Mouse (Mus musculus) brain, embryonic 14.5 days (tissue): ENCODE data around the gene Stk38.

Experiments used
- CTCF ChIP-seq: fragments of 200-500 bp; IDR thresholded peaks from 2 replicates; pipeline ENCODE4 v1.5.1; 2012; ENCODE audit warnings: inconsistent platforms, mild to moderate bottlenecking, moderate library complexity, borderline replicate concordance; ENCODE audit not compliant: insufficient read depth, insufficient read length; ENCODE audit errors: extremely low read depth
- POLR2A ChIP-seq: fragments of 200-500 bp; IDR thresholded peaks from 2 replicates; pipeline ENCODE4 v1.6.1; 2012; ENCODE audit warnings: mild to moderate bottlenecking, inconsistent platforms, borderline replicate concordance; ENCODE audit not compliant: poor library complexity, insufficient read depth, insufficient read length, severe bottlenecking; ENCODE audit errors: extremely low read depth

GRCm38 (mm10) chr17:29057361-29057890 is 49.6 kb upstream of the Stk38 start:
- no peak for TF ChIP-seq CTCF
- no peak for TF ChIP-seq POLR2A
